In the genomic region with DNA sequence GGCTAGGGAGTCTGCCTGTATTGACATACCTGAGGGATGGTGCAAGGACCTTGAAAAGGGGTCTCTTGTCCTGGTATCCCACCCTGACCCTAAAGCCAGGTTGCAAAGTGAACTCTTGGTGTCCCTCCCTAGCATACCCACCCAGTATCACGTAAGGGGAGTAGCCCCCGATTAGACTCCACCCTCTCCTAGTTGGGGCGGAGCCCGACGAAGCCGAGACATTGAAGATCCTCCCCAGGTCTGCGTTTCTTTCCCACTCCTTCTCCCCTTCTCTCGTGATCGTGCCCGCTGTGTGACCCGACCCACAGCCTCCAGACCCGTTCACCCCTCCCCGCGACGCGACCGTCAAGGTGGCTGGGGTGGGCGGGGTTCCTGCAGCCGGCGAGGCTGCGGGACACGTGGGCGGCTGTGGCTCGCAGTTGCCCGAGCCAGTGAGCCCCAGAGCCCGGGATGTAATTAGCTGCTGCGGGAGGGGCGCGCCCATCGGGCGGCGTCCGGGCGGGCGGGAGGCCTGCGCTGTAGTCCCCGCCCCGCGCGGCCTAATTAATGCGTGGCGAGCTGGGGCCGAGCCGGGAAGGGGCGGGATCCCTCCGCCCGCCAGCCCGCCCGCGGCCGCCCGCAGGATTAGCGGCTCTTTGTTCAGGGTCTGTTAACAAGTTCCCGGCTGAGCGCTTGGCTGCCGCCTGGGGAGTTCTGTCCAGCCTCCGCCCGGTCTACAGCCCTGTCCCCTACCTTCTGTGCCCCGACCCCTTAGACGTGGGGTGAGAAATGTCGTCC, we compare ENCODE assay signal across 9 mouse cellular contexts. TPM values are rescaled to one million over a fixed set of nuclear protein-coding genes. Genes with fewer than 3 reads are reported as not detected.
DNase-seq lines count a peak whose midpoint lies in the region; ATAC-seq and TF ChIP-seq lines count a peak whose summit lies in the region.
"Had no signal": no experiment of that assay in that cellular context is flagged by ENCODE, and none has a peak within 500 bp of the region (broad histone marks: within the 10 kb centered on the region; RNA-seq: fewer than 3 reads in every experiment).

No protein-coding gene starts in this region.

- peak; percentile 81 for ATAC-seq in forebrain, postnatal 0 days
- ATAC-seq in intestine, embryonic 15.5 days: peak; percentile 75
- ATAC-seq in neural tube, embryonic 14.5 days (ENCODE audit: low read depth): peak; percentile 72
- ATAC-seq: Patski had no signal

- TF ChIP-seq CTCF in forebrain, postnatal 0 days (IDR thresholded peaks at IDR 0.05; ENCODE audit: low read depth): no peak

- WGBS in forebrain, postnatal 0 days: 3% methylated on average over 56 of the region's 61 CpGs
- WGBS in intestine, embryonic 15.5 days: under 1% methylated on average over 61 of the region's 61 CpGs
- WGBS in neural tube, embryonic 14.5 days: under 1% methylated on average over 58 of the region's 61 CpGs

- H3K4me1 ChIP-seq in forebrain, postnatal 0 days (ENCODE audit: insufficient read depth): peaks cover 13% of the 10 kb centered on the region; the same call in 1 of the 2 replicates
- H3K4me1 ChIP-seq in intestine, embryonic 15.5 days (replicated peaks): no peaks in the 10 kb centered on the region
- peaks cover 18% of the 10 kb centered on the region for H3K4me1 ChIP-seq in neural tube, embryonic 14.5 days (ENCODE audit: control insufficient read depth, insufficient read depth, low read length)

- H3K9me3 ChIP-seq in forebrain, postnatal 0 days (ENCODE audit: low read length): no peaks in the 10 kb centered on the region
- H3K9me3 ChIP-seq in intestine, embryonic 15.5 days: no peaks in the 10 kb centered on the region
- H3K9me3 ChIP-seq in neural tube, embryonic 14.5 days (ENCODE audit: control insufficient read depth, low read length): no peaks in the 10 kb centered on the region

- peak overlapping the region; percentile 86 for H3K4me2 ChIP-seq in forebrain, postnatal 0 days (ENCODE audit: low read depth)
- peak overlapping the region; percentile 93 for H3K4me2 ChIP-seq in intestine, embryonic 15.5 days (replicated peaks)
- peak overlapping the region; percentile 73 for H3K4me2 ChIP-seq in neural tube, embryonic 14.5 days (ENCODE audit: low read depth, low read length)

- peak; percentile 39 to 41 for DNase-seq in heart, adult 18-20 months
- DNase-seq in heart, adult 8-10 months (ENCODE audit: low spot score): no peak
- peak; percentile 50 for DNase-seq in adrenal gland, postnatal 25 days
- peak; percentile 78 for DNase-seq in forebrain, postnatal 0 days
- DNase-seq in lung, adult 18-20 months: peak; percentile 8 to 35
- DNase-seq in layer of hippocampus, adult 18-20 months (ENCODE audit: low spot score in 2 of 2): no peak

- H3K27ac ChIP-seq in forebrain, postnatal 0 days (ENCODE audit: low read depth, low read length): peak overlapping the region; percentile 74
- H3K27ac ChIP-seq in intestine, embryonic 15.5 days: no peak overlapping the region
- H3K27ac ChIP-seq in neural tube, embryonic 14.5 days (ENCODE audit: low read depth, low read length): peak overlapping the region; percentile 58

- H3K4me3 ChIP-seq in forebrain, postnatal 0 days (ENCODE audit: low read depth, low read length): peak overlapping the region; percentile 60
- H3K4me3 ChIP-seq in intestine, embryonic 15.5 days (replicated peaks): peak overlapping the region; percentile 46
- H3K4me3 ChIP-seq in neural tube, embryonic 14.5 days (ENCODE audit: low read depth, low read length): peak overlapping the region; percentile 38

- no peaks in the 10 kb centered on the region for H3K36me3 ChIP-seq in forebrain, postnatal 0 days (ENCODE audit: insufficient read depth)
- H3K36me3 ChIP-seq in intestine, embryonic 15.5 days: no peaks in the 10 kb centered on the region
- no peaks in the 10 kb centered on the region for H3K36me3 ChIP-seq in neural tube, embryonic 14.5 days (ENCODE audit: control insufficient read depth, insufficient read depth, low read length)

- peak overlapping the region; percentile 79 for H3K9ac ChIP-seq in forebrain, postnatal 0 days
- H3K9ac ChIP-seq in intestine, embryonic 15.5 days: peak overlapping the region; percentile 33
- peak overlapping the region; percentile 66 for H3K9ac ChIP-seq in neural tube, embryonic 14.5 days (replicated peaks; ENCODE audit: low read depth, low read length)

- H3K27me3 ChIP-seq in forebrain, postnatal 0 days (ENCODE audit: insufficient read depth, low read length): no peaks in the 10 kb centered on the region; the same call in 1 of the 2 replicates
- peaks cover 63% of the 10 kb centered on the region for H3K27me3 ChIP-seq in intestine, embryonic 15.5 days (replicated peaks)
- peaks cover 3% of the 10 kb centered on the region; the same call in 1 of the 2 replicates for H3K27me3 ChIP-seq in neural tube, embryonic 14.5 days (ENCODE audit: control insufficient read depth, insufficient read depth, low read length)

RNA-seq across cellular contexts. Expression of a gene that starts 6.7 kb away (rescaled TPM):
- under 1 TPM; 0.42 to 0.51 TPM for total RNA-seq in heart, adult 18-20 months (2021)
- total RNA-seq in heart, adult 8-10 months (2022): 1 to 10 TPM in 2 of 4 experiments, under 1 TPM in 2; 0.80 to 1.7 (median 0.98) TPM
- total RNA-seq in adrenal gland, postnatal 25 days (2021): 6.6 and 9.0 TPM in 2 replicates
- 27.5 and 46.1 TPM in 2 replicates for total RNA-seq in forebrain, postnatal 0 days (2014; rRNA removed)
- polyA plus RNA-seq in forebrain, postnatal 0 days (2015; fragmentation: Nextera tagmentation; extraction: Ambion mirVana): 19.8 and 22.5 TPM in 2 replicates
- 2.3 and 2.4 TPM in 2 replicates for polyA plus RNA-seq in intestine, embryonic 15.5 days (2015; fragmentation: Nextera tagmentation; extraction: Ambion mirVana)
- polyA plus RNA-seq in neural tube, embryonic 14.5 days (2014; fragmentation: Nextera tagmentation; extraction: Ambion mirVana): 12.4 and 15.7 TPM in 2 replicates
- 100 to 1,000 TPM; 160 to 161 TPM for total RNA-seq in layer of hippocampus, adult 18-20 months (2021)
- polyA plus RNA-seq: Patski had no signal

Comparison
In these comparisons a context has a peak if more than half of its experiments do, and no peak if none do; other contexts are left out.
1. DNase-seq: peak in heart, adult 18-20 months (2 of 2), adrenal gland, postnatal 25 days (single experiment), forebrain, postnatal 0 days (single experiment) and lung, adult 18-20 months (2 of 2); none in heart, adult 8-10 months (single experiment) and layer of hippocampus, adult 18-20 months (0 of 2).
2. Peak in every context shown above with its lines, with median percentiles within 50 percentile points of each other: ATAC-seq, H3K4me2 ChIP-seq, H3K4me3 ChIP-seq and H3K9ac ChIP-seq.